Mouse (Mus musculus) brain, adult 2 months (tissue): Measurements from ENCODE around the gene Prkci.

ENCODE experiments used
- DNase-seq: peaks from one replicate; pipeline ENCODE4 v3.0.0; 2011; ENCODE audit warnings: low read depth, low spot score

Gene Prkci

GRCm38 (mm10) chr3:31083507-31084245 lies 88.1 kb downstream of the Prkci start:
- DNase-seq, result no peak

- DNase-seq, result no peak
Observed at GRCm38 (mm10) chr3:31085000-31085399, 89.5 kb downstream of the Prkci start.

- no peak for DNase-seq
Observed at GRCm38 (mm10) chr3:31088789-31089775, 93.5 kb downstream of the Prkci start.

- DNase-seq, result no peak
Observed at GRCm38 (mm10) chr3:31089956-31090355, 94.4 kb downstream of the Prkci start.

GRCm38 (mm10) chr3:31093196-31093595 lies 97.6 kb downstream of the Prkci start:
- DNase-seq, result peak; percentile 90

- peak; percentile 88 for DNase-seq
Observed at GRCm38 (mm10) chr3:31093627-31094351, 98.2 kb downstream of the Prkci start.

- DNase-seq, result peak; percentile 96
Observed at GRCm38 (mm10) chr3:31094531-31095178, 99.1 kb downstream of the Prkci start, which contains the start of gene Skil. Gene Skil, plus strand, starts transcription at chr3:31095058.

- DNase-seq, result no peak
Observed at GRCm38 (mm10) chr3:31095179-31095490, 99.6 kb downstream of the Prkci start.

- DNase-seq, result peak; percentile 58
Observed at GRCm38 (mm10) chr3:31095491-31096154, 100.1 kb downstream of the Prkci start.

- no peak for DNase-seq
Observed at GRCm38 (mm10) chr3:31096155-31097101, 100.9 kb downstream of the Prkci start.

- DNase-seq, result no peak
Observed at GRCm38 (mm10) chr3:31097102-31097720, 101.7 kb downstream of the Prkci start.

- DNase-seq, result no peak
Observed at GRCm38 (mm10) chr3:31097976-31098375, 102.4 kb downstream of the Prkci start.

GRCm38 (mm10) chr3:31098556-31098955 lies 103.0 kb downstream of the Prkci start:
- no peak for DNase-seq

GRCm38 (mm10) chr3:31100026-31100425 lies 104.5 kb downstream of the Prkci start:
- no peak for DNase-seq

- DNase-seq, result no peak
Observed at GRCm38 (mm10) chr3:31100802-31101201, 105.3 kb downstream of the Prkci start.
